Mouse (Mus musculus) bone marrow, adult 2 months (tissue): Measurements from ENCODE around the gene Hic1. TPM values are rescaled to one million over a fixed set of nuclear protein-coding genes. Genes with fewer than 3 reads are reported as not detected.

Source experiments
- H3K27ac ChIP-seq: fragments of 200-500 bp; 2 replicates; pipeline ENCODE4 v1.5.1; 2012; ENCODE audit warnings: low read depth, mild to moderate bottlenecking, control low read depth, inconsistent platforms, low read length; ENCODE audit not compliant: control insufficient read depth, poor library complexity, insufficient read depth
- H3K4me1 ChIP-seq: fragments of 200-500 bp; 2 replicates; pipeline ENCODE4 v1.6.1; 2011; ENCODE audit warnings: low read length; ENCODE audit not compliant: control insufficient read depth, insufficient read depth
- H3K4me3 ChIP-seq: fragments of 200-500 bp; replicated peaks from 2 replicates; pipeline ENCODE3; 2011; ENCODE audit warnings: mild to moderate bottlenecking, low read depth, low read length, control low read depth; ENCODE audit not compliant: control insufficient read depth
- CTCF ChIP-seq: fragments of 200-500 bp; IDR thresholded peaks from 2 replicates; pipeline ENCODE4 v1.5.1; 2011; ENCODE audit warnings: low read length, control low read depth; ENCODE audit not compliant: control insufficient read depth, insufficient read depth
- POLR2A ChIP-seq: fragments of 200-500 bp; IDR thresholded peaks from 2 replicates; pipeline ENCODE4 v1.6.1; 2011; ENCODE audit warnings: low read depth, mild to moderate bottlenecking, control low read depth, low read length, borderline replicate concordance; ENCODE audit not compliant: control insufficient read depth
- WGBS: fragments of 180-500 bp; shearing (Covaris S2); methylation state at CpG from one replicate; pipeline ENCODE4 v1.1.7; 2018; 5-methylcytosine and 5-hydroxymethylcytosine counted together
- polyA plus RNA-seq: library from polyadenylated mRNA; stranded (reverse); fragments of >200 nt; gene quantifications from 2 replicates; pipeline ENCODE4 v1.2.4, GENCODE M21; 2011; ENCODE audit warnings: low replicate concordance; ENCODE audit not compliant: missing spikeins, insufficient read depth, insufficient read length

Hic1 gene
- polyA plus RNA-seq, 1 experiment, result not detected

DNA sequence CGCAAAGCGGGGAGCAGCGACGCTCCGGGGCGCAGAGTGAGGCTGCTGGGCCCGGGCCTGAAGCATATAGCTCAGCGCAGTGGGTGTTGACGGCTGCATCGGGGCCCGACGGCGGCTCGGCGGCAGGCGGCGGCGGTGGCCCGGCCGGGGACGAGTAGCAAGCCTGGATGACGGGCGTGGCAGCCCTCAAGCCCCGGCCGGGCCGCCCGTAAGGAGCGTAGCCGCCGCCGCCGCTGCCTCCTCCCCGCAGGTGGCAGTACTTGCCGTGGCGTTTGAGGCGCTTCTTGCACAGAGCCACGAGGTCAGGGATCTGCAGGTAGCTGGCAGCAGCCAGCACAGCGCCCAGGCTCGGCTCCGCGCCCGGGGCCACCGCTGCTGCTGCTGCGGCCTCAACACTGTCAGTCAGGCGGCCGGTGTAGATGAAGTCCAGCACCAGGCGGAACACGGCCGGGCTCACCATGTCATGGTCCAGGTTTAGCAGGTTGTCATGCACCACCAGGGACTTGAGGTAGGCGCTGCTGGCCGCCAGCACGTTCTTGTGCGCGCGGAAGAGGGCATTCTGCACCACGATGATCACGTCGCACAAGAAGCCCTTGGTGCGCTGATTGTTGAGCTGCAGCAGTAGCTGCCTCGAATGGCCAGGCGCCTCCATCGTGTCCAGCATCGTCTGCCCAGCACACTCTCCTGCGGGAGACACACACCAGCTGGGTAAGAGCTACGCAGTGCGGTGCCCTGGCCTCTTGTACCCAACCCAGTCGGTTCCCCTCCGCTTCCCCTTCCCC, 2.3 kb downstream of the Hic1 start:
- H3K4me3 ChIP-seq, result no peak overlapping the region
- no peak overlapping the region for H3K27ac ChIP-seq
- 3% methylated on average over 67 of the region's 68 CpGs for WGBS
- H3K4me1 ChIP-seq, result peaks cover 9% of the 10 kb centered on the region
- TF ChIP-seq CTCF, result no peak
- TF ChIP-seq POLR2A, result no peak; the same call in 1 of the 2 replicates

DNA sequence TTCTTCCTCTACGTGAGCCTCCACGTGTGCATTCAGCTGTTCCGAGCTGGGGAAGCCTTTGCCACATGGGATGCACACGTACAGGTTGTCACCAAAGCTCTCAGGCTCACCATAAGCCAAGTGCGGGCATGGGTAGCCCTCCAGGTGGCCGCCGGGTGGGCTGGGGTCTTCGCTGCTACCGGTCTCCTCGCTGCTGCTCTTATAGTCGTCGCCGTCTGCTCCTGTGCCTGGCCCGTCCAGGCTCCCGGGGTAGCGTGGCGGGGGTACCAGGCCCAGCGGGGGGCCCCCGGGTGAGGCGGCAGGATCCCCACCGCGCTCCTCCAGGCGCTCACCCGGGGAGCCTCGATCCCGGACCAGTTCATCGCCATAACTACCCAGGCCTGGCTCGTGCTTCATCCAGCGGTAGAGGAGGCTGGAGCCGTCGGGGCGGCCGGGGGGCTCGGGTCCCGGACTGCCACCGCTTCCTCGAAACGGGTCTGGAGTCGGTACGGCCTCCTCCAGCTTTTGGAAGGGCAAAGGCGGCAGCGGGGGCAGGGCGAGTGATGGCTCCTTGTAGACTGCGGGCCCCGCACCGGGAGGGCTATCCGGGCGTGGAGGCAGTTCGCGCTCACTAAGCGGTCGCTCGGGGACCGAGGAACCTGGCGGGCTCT, 3.0 kb downstream of the Hic1 start:
- H3K27ac ChIP-seq, result no peak overlapping the region
- H3K4me1 ChIP-seq, result peaks cover 9% of the 10 kb centered on the region
- 11% methylated on average over 55 of the region's 55 CpGs for WGBS

DNA sequence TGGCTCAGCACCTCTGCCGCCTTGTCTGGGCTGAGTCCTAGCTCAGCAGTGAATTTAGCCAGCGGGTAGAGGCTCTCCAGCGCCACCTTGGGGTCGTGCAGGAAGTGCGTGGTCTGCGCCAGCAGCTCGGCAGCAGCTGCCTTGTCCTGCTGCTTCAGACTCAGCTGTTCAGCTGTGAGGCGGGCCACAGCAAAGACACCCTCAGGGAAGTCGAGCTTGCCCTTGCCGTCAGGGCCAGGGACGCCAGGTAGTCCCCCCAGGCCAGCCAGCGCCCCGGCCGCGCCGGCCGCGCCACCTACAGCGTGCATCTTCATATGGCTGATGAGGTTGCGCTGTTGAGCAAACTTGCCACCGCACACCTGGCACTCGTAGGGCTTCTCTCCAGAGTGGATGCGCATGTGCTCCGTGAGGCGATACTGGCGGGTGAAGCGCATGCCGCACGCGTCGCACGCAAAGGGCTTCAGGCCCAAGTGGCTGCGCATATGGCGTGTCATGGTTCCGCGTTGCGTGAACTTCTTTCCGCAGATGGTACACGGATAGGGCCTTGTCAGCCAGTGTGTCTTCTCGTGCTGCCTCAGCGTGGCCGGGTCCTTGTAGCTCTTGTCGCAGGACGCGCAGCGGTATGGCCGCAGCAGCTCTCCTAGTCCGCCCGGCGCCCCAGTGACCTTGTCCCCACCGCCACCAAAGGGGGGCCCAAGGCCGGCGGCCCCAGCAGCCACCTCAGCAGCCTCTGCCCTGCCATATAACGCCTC, 3.7 kb downstream of the Hic1 start:
- peak overlapping the region; percentile 29; the same call in 1 of the 2 replicates for H3K27ac ChIP-seq
- peak overlapping the region; percentile 48 for H3K4me3 ChIP-seq
- peaks cover 9% of the 10 kb centered on the region for H3K4me1 ChIP-seq
- 9% methylated on average over 54 of the region's 54 CpGs for WGBS
- TF ChIP-seq CTCF, result peak; percentile 93
- TF ChIP-seq POLR2A, result peak; percentile 46; the same call in 1 of the 2 replicates

More for the DNA sequence above, 3.0 kb downstream of the Hic1 start:
- no peak for TF ChIP-seq POLR2A
- TF ChIP-seq CTCF, result no peak
- H3K4me3 ChIP-seq, result no peak overlapping the region

DNA sequence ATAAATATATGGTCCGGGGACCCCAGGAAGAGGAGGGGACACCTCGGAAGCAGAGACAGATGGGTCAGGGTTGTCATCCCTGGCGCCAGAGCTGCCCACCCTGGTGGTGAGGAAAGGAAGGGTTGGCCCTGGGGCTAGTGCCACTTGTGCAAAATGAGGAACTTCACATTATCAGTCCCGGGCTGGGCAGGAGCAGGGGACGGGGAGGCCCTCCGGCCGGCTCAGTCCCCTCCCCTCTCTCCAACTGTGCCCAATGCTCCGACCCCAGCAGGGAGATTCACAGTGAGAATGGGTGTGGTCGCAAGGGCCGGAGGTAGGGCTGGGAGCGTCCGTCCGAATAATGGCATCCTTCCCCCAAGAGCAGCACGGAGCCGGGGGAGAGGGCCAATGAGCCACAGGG, 4.6 kb downstream of the Hic1 start:
- Histone ChIP-seq H3K4me1 (peaks cover 8% of the 10 kb centered on the region), H3K27ac (peak overlapping the region; percentile 45; the same call in 1 of the 2 replicates), H3K4me3 (peak overlapping the region; percentile 55)
- TF ChIP-seq CTCF (peak; percentile 12; the same call in 1 of the 2 replicates), POLR2A (peak; percentile 11; the same call in 1 of the 2 replicates)
- 6% methylated on average over 15 of the region's 15 CpGs for WGBS

DNA sequence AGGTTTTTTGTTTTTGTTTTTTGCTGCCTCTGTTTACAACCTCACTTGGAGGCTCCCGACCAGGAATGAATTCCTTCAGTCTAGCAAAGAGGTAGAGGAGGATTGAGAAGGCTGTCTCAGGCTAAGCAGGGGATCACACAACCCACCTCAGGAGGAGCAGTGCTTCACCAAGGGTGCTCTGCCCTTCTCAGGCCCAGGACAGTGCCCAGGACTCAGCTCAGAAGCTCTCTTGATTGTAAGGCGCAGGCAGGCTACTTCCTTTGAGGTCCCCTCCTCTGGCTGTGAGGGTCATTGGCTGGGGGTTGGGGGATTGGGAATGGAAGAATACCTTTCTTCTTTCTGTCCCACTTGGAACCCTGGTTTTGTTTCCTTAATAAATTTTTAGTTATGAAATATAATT, 5.3 kb downstream of the Hic1 start:
- Histone ChIP-seq H3K4me3 (no peak overlapping the region), H3K4me1 (peaks cover 8% of the 10 kb centered on the region), H3K27ac (no peak overlapping the region)
- TF ChIP-seq CTCF, result no peak
- no peak for TF ChIP-seq POLR2A
- WGBS, result 93% methylated on average over 2 of the region's 2 CpGs

DNA sequence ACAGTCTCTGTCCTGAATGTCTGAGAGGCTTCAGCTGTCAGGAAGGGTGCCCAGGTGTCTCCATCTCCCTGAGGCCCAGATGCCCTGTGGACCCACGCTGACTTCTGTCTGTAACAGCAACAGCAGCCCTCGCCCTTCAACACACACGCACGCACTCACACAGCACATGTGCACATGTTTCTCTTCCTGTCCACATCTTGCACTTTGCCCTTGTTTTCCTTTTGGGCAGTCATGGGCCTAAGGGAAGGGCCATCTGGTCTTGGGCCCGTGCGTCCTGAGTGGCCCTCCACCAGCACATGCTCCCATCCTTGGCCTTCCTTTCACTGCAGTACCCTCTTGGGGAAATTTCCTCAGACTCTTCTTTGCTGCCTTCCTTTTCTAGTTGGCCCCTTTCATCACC, 5.9 kb downstream of the Hic1 start:
- WGBS, result 70% methylated on average over 6 of the region's 6 CpGs
- TF ChIP-seq POLR2A (no peak), CTCF (no peak)
- Histone ChIP-seq H3K4me3 (no peak overlapping the region), H3K4me1 (peaks cover 8% of the 10 kb centered on the region), H3K27ac (peak overlapping the region; percentile 40)

DNA sequence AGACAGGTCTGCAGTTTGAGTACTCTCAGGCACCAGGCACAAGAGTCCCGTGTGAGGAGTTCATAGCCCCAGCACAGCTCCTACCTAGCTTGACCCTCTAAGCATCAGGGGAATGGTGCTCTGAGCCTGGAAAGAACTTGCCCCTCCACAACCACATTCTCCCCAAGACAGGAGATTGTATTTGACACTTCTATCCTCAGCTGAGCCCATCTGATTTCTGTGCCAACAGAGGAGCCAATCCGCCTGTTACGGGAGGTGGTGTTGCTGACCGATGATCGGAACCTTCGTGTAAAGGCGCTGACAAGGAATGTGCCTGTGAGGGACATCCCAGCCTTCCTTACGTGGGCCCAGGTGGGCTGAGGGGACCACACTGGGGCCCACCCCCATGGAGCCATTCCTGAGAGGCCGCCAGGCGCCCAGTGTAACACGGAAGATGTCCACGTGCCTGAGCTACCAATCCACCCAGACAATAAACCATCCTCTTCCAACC, 6.7 kb downstream of the Hic1 start:
- Histone ChIP-seq H3K27ac (peak overlapping the region; percentile 40; the same call in 1 of the 2 replicates), H3K4me1 (peaks cover 8% of the 10 kb centered on the region), H3K4me3 (no peak overlapping the region)
- TF ChIP-seq CTCF (no peak), POLR2A (no peak)
- WGBS, result 95% methylated on average over 12 of the region's 12 CpGs

DNA sequence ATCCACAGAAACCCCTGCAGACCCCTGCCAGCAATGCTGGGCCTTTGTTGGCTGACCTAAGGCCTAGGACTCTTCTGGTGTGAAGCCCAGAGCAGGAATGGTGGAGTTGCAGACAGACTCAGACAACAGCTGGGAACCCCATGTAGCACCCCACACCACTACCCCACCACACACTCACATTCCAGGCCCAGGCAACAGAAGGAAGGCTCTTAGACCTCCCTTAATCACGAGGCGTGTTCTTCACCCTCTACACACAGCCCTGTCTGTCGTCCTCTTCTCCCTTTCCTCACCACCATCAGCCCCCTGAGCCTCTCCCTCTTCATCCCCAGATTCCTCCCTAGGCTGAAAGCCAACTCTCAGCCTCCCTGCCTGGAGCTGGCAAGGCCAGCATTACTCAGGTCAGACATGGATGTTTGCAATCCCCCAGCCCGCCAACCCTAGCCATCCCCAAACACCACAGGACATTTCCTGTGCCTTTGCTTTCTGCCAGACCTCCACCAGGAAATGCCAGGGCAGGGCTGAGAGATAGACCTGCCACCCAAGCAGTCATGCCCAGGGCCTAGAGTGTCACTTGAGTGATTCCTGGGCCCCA, 7.8 kb downstream of the Hic1 start:
- TF ChIP-seq CTCF (no peak), POLR2A (no peak)
- 86% methylated on average over 4 of the region's 4 CpGs for WGBS
- Histone ChIP-seq H3K4me1 (peaks cover 6% of the 10 kb centered on the region), H3K4me3 (no peak overlapping the region), H3K27ac (no peak overlapping the region)
